Mouse (Mus musculus) gastrocnemius, adult 2 months (tissue): ENCODE results near the gene Wdr18. TPM values are rescaled to one million over a fixed set of nuclear protein-coding genes. Genes with fewer than 3 reads are reported as not detected.

Experiments used
- DNase-seq: peaks from one replicate; pipeline ENCODE4 v3.0.0; 2022
- H3K27ac ChIP-seq: fragments of 200-600 bp; 2 replicates; pipeline ENCODE4 v1.8.1; 2022; ENCODE audit warnings: mild to moderate bottlenecking
- H3K4me3 ChIP-seq: fragments of 200-600 bp; 2 replicates; pipeline ENCODE4 v1.8.1; 2022; ENCODE audit warnings: mild to moderate bottlenecking, moderate library complexity
- CTCF ChIP-seq: fragments of 200-600 bp; IDR thresholded peaks from 2 replicates; pipeline ENCODE4 v1.8.1; 2022; ENCODE audit warnings: antibody characterized with exemption, mild to moderate bottlenecking, moderate library complexity
- intact Hi-C: fragments of 180-260 bp; cut with DNase I; formaldehyde crosslinking; loops from one replicate; pipeline ENCODE4 v1.15.1; 2025
- total RNA-seq, 2 experiments: library from RNA; stranded (reverse); gene quantifications; 2 replicates each; pipeline ENCODE4 v1.2.3; 2021

Wdr18 gene
- total RNA-seq, 2 experiments from 2014 or later: 19.7 to 22.0 TPM

DNA sequence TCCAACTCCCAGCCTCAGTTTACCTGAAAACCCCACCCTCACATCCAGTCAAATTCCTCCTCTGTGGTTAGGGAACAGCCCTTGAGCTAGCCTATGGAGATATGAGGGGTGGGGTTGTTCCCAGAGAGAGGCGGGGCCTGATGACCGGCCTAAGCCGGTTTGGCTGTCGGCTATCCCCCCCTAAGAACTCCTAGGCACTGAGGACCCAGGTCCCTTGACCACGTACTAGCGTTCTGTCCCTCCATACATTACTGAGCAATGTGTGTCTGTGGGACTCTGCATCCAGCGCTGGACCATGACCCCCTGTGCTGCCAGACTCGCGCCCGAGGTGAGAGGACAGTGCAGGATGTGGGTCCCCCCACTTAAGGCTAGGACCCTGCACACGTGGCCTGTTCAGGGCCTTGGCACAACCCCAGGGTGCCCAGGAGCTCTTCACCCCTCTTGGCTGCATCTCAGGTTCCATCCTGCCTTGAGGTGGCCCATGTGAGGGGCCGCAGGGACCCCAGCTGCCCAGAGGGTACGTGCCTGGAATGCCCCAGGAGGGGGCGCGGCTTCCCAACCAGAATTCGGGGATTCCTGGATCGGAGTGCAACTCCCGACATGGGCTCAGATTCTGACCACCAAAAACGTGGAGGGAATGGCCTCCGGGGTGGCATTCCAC lies 59.6 kb downstream of the Wdr18 start:
- peak overlapping the region; percentile 50 for H3K4me3 ChIP-seq
- TF ChIP-seq CTCF: peak; percentile 6; the same call in 1 of the 2 replicates
- DNase-seq: no peak

More for the DNA sequence above, 59.6 kb downstream of the Wdr18 start:
- intact Hi-C loops: no loop called here
- H3K27ac ChIP-seq: peak overlapping the region; percentile 69

Other genes with a start within 250 kb of the Wdr18 start
- gene Hcn2, start 243.5 kb upstream of the Wdr18 start, total RNA-seq: under 1 TPM; 0.47 to 0.84 TPM
- 10 to 100 TPM; 27.0 to 40.8 TPM for gene Polrmt, start 213.6 kb upstream of the Wdr18 start, total RNA-seq
- not detected for gene Fgf22, start 205.1 kb upstream of the Wdr18 start, total RNA-seq
- 10 to 100 TPM; 46.1 to 53.6 TPM for gene Rnf126, start 193.2 kb upstream of the Wdr18 start, total RNA-seq
- gene Fstl3, start 182.9 kb upstream of the Wdr18 start, total RNA-seq: 1 to 10 TPM; 1.0 to 1.5 TPM
- gene Prss57, start 169.2 kb upstream of the Wdr18 start, total RNA-seq: not detected
- 10 to 100 TPM; 18.1 to 23.0 TPM for gene Palm, start 166.6 kb upstream of the Wdr18 start, total RNA-seq
- not detected for gene Misp, start 139.2 kb upstream of the Wdr18 start, total RNA-seq
- gene Ptbp1, start 105.7 kb upstream of the Wdr18 start, total RNA-seq: 10 to 100 TPM; 18.8 to 25.1 TPM
- gene Prtn3, start 85.7 kb upstream of the Wdr18 start, total RNA-seq: not detected
- under 1 TPM in 1 of 2 experiments, not detected in 1; 0.17 TPM for gene Plppr3, start 85.5 kb upstream of the Wdr18 start, total RNA-seq
- gene Elane, start 73.9 kb upstream of the Wdr18 start, total RNA-seq: not detected
- 10 to 100 TPM; 12.9 to 77.1 TPM for gene Cfd, start 69.3 kb upstream of the Wdr18 start, total RNA-seq
- gene Med16, start 51.2 kb upstream of the Wdr18 start, total RNA-seq: 10 to 100 TPM; 32.6 to 37.2 TPM
- gene Gm26602, start 49.3 kb upstream of the Wdr18 start, total RNA-seq: not detected
- gene Kiss1r, start 43.2 kb upstream of the Wdr18 start, total RNA-seq: under 1 TPM; 0.17 to 0.23 TPM
- 100 to 1,000 TPM; 107 to 121 TPM for gene R3hdm4, start 38.9 kb upstream of the Wdr18 start, total RNA-seq
- gene Arid3a, start 33.1 kb upstream of the Wdr18 start, total RNA-seq: 1 to 10 TPM; 1.8 to 2.1 TPM
- under 1 TPM; 0.25 to 0.28 TPM for gene Grin3b, start 10.6 kb downstream of the Wdr18 start, total RNA-seq
- 10 to 100 TPM; 70.9 to 75.1 TPM for gene Tmem259, start 24.2 kb downstream of the Wdr18 start, total RNA-seq
- 1 to 10 TPM; 3.9 to 9.7 TPM for gene Cnn2, start 28.4 kb downstream of the Wdr18 start, total RNA-seq
- 1 to 10 TPM; 6.7 to 7.2 TPM for gene Abca7, start 36.3 kb downstream of the Wdr18 start, total RNA-seq
- 1 to 10 TPM in 1 of 2 experiments, under 1 TPM in 1; 0.97 to 1.4 TPM for gene Arhgap45, start 56.5 kb downstream of the Wdr18 start, total RNA-seq
- gene Polr2e, start 79.6 kb downstream of the Wdr18 start, total RNA-seq: 10 to 100 TPM; 42.0 to 50.9 TPM
- 100 to 1,000 TPM; 552 to 603 TPM for gene Gpx4, start 87.0 kb downstream of the Wdr18 start, total RNA-seq
- gene Sbno2, start 145.4 kb downstream of the Wdr18 start, total RNA-seq: 1 to 10 TPM; 6.2 to 7.1 TPM
- gene Stk11, start 155.7 kb downstream of the Wdr18 start, total RNA-seq: 100 to 1,000 TPM; 144 to 153 TPM
- gene Atp5d, start 178.5 kb downstream of the Wdr18 start, total RNA-seq: 100 to 1,000 TPM; 535 to 725 TPM
- 1 to 10 TPM; 1.8 to 2.3 TPM for gene Cbarp, start 180.7 kb downstream of the Wdr18 start, total RNA-seq
- gene Midn, start 188.1 kb downstream of the Wdr18 start, total RNA-seq: 10 to 100 TPM; 34.3 to 39.8 TPM
- gene Cirbp, start 205.8 kb downstream of the Wdr18 start, total RNA-seq: 10 to 100 TPM; 22.1 to 30.7 TPM
- gene 1600002K03Rik, start 212.8 kb downstream of the Wdr18 start, total RNA-seq: 1 to 10 TPM; 6.6 to 7.1 TPM
- under 1 TPM; 0.23 to 0.73 TPM for gene Efna2, start 219.3 kb downstream of the Wdr18 start, total RNA-seq